Mouse (Mus musculus): ENCODE data around the gene Mmp11.

- no peak for TF ChIP-seq CTCF (IDR thresholded peaks at IDR 0.05; ENCODE audit: low read depth)
- no peak for TF ChIP-seq EP300 (IDR thresholded peaks at IDR 0.05; ENCODE audit: low read depth)
Observed at GRCm38 (mm10) chr10:75950791-75951210, 14.5 kb upstream of the Mmp11 start.

Measured in liver, postnatal 0 days (tissue).